Mouse (Mus musculus) retina, adult 2 months (tissue): ENCODE data around the gene Hist1h4d.

Experiments
- DNase-seq: peaks from one replicate; pipeline ENCODE4 v3.0.0-alpha.2; 2012; ENCODE audit warnings: low read depth, low spot score

Gene Hist1h4d

GRCm38 (mm10) chr13:23593051-23593770 lies 11.8 kb downstream of the Hist1h4d start:
- DNase-seq, result no peak

- no peak for DNase-seq
These were observed 13.8 kb downstream of the Hist1h4d start for GRCm38 (mm10) chr13:23595185-23595584.

- DNase-seq, result no peak
These were observed 14.4 kb downstream of the Hist1h4d start for GRCm38 (mm10) chr13:23595622-23596372.

GRCm38 (mm10) chr13:23597957-23598356 lies 16.6 kb downstream of the Hist1h4d start:
- peak; percentile 54 for DNase-seq

GRCm38 (mm10) chr13:23603182-23603699 lies 21.8 kb downstream of the Hist1h4d start:
- no peak for DNase-seq

GRCm38 (mm10) chr13:23604452-23604851 lies 23.1 kb downstream of the Hist1h4d start:
- DNase-seq, result no peak

GRCm38 (mm10) chr13:23605052-23605451 lies 23.7 kb downstream of the Hist1h4d start:
- no peak for DNase-seq

- DNase-seq, result no peak
These were observed 27.8 kb downstream of the Hist1h4d start for GRCm38 (mm10) chr13:23609209-23609608.

GRCm38 (mm10) chr13:23609844-23610243 lies 28.4 kb downstream of the Hist1h4d start:
- DNase-seq, result no peak

- no peak for DNase-seq
These were observed 29.0 kb downstream of the Hist1h4d start for GRCm38 (mm10) chr13:23610393-23610792.

GRCm38 (mm10) chr13:23611638-23612037 lies 30.2 kb downstream of the Hist1h4d start:
- DNase-seq, result no peak

GRCm38 (mm10) chr13:23620056-23620732 lies 38.8 kb downstream of the Hist1h4d start:
- DNase-seq, result no peak

GRCm38 (mm10) chr13:23620733-23621531 lies 39.5 kb downstream of the Hist1h4d start, which contains the start of gene Hist1h2be:
Gene Hist1h2be (minus strand): TSS chr13:23621124.
- DNase-seq, result peak; percentile 76

- DNase-seq, result no peak
These were observed 40.3 kb downstream of the Hist1h4d start for GRCm38 (mm10) chr13:23621532-23622174.

GRCm38 (mm10) chr13:23622175-23622671 lies 40.8 kb downstream of the Hist1h4d start, which contains the start of gene Hist1h1e:
Gene Hist1h1e (minus strand): TSS chr13:23622558.
- peak; percentile 78 for DNase-seq

GRCm38 (mm10) chr13:23622861-23623450 lies 41.6 kb downstream of the Hist1h4d start:
- DNase-seq, result no peak

GRCm38 (mm10) chr13:23630653-23631052 lies 49.3 kb downstream of the Hist1h4d start:
- DNase-seq, result no peak
